Comparison of ENCODE assay signal across 8 mouse cellular contexts in the genomic region with DNA sequence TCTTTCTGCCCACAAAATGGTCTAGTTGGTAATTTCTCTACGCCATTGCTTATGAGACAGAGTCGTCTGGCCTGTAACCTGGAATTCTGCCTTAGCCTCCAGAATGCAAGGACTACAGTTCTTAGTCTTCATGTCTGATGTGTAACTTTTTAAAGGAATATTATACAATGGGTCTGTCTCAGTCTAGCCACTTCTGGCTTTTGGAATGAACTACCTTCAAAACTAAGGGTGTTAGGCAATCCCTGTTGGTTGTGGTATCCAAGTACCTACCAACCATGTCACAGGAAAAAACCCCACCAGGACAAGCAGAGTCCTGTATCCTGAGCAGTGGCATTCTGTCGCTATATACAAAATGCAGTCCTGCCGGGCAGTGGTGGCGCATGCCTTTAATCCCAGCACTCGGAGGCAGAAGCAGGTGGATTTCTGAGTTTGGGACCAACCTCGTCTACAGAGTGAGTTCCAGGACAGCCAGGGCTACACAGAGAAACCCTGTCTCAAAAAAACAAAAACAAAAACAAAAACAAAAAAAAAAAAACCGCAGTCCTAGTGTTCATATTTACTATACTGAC. TPM values are rescaled to one million over a fixed set of nuclear protein-coding genes. Genes with fewer than 3 reads are reported as not detected.
DNase-seq lines count a peak whose midpoint lies in the region; ATAC-seq and TF ChIP-seq lines count a peak whose summit lies in the region.

No protein-coding gene starts in this region.

- peaks cover 3% of the 10 kb centered on the region; the same call in 1 of the 2 replicates for H3K36me3 ChIP-seq in spleen, adult 2 months (ENCODE audit: control insufficient read depth, insufficient read depth, low read length)
- peaks cover 9% of the 10 kb centered on the region for H3K36me3 ChIP-seq in liver, embryonic 11.5 days (ENCODE audit: control insufficient read depth, insufficient read depth, low read length)

- peak overlapping the region; percentile 57; the same call in 1 of the 2 replicates for H3K27ac ChIP-seq in spleen, adult 2 months (ENCODE audit: insufficient read depth, low read length)
- H3K27ac ChIP-seq in liver, embryonic 11.5 days (ENCODE audit: low read depth, low read length) = peak overlapping the region; percentile 95

- peak overlapping the region; percentile 68 for H3K4me2 ChIP-seq in liver, embryonic 11.5 days

- H3K4me1 ChIP-seq in spleen, adult 2 months (ENCODE audit: control insufficient read depth, insufficient read depth, insufficient read length) = peaks cover 8% of the 10 kb centered on the region; the same call in 1 of the 2 replicates
- H3K4me1 ChIP-seq in liver, embryonic 11.5 days (replicated peaks; ENCODE audit: control insufficient read depth, insufficient read depth, low read length) = peaks cover 6% of the 10 kb centered on the region

- no peak for TF ChIP-seq POLR2A in spleen, adult 2 months (IDR thresholded peaks at IDR 0.05; ENCODE audit: low read depth, low read length)

- H3K9me3 ChIP-seq in liver, embryonic 11.5 days (ENCODE audit: control insufficient read depth, low read length) = no peaks in the 10 kb centered on the region

- DNase-seq in cerebellum, adult 11-12 months = peak; percentile 30
- DNase-seq in cerebellum, postnatal 10 days = no peak
- no peak for DNase-seq in spleen, adult 2 months (ENCODE audit: low read depth in 1 of 2, low spot score in 2 of 2)
- DNase-seq in spleen, postnatal 4 days (ENCODE audit: low spot score in 2 of 2) = no peak
- DNase-seq in liver, embryonic 11.5 days (ENCODE audit: low spot score) = no peak
- no peak for DNase-seq in right cerebral cortex, postnatal 36 days (ENCODE audit: low spot score in 2 of 2)
- no peak for DNase-seq in left cerebral cortex, postnatal 10 days (ENCODE audit: extremely low spot score in 1 of 2, low spot score in 2 of 2)
- no peak for DNase-seq in lung, postnatal 25 days (ENCODE audit: low spot score)

- H3K27me3 ChIP-seq in spleen, adult 2 months (ENCODE audit: control insufficient read depth, insufficient read depth, low read length) = no peaks in the 10 kb centered on the region
- H3K27me3 ChIP-seq in liver, embryonic 11.5 days (replicated peaks; ENCODE audit: control insufficient read depth, insufficient read depth, low read length) = no peaks in the 10 kb centered on the region

- 91% methylated on average over 8 of the region's 8 CpGs for WGBS in spleen, adult 2 months
- WGBS in liver, embryonic 11.5 days = 77% methylated on average over 8 of the region's 8 CpGs

- peak overlapping the region; percentile 74 for H3K9ac ChIP-seq in liver, embryonic 11.5 days (ENCODE audit: low read depth, low read length)

- intact Hi-C loops in left cerebral cortex, postnatal 10 days (cut with DNase I) = no loop called here

- no peak overlapping the region for H3K4me3 ChIP-seq in spleen, adult 2 months (ENCODE audit: extremely low read depth, insufficient read depth, insufficient read length)
- H3K4me3 ChIP-seq in liver, embryonic 11.5 days (ENCODE audit: low read depth, low read length) = peak overlapping the region; percentile 82

- ATAC-seq in liver, embryonic 11.5 days (replicated peaks; ENCODE audit: low FRiP score) = no peak

- TF ChIP-seq CTCF in spleen, adult 2 months (IDR thresholded peaks at IDR 0.05; ENCODE audit: extremely low read depth, insufficient read depth, insufficient read length, insufficient replicate concordance) = no peak

RNA-seq across cellular contexts. Expression of a gene that starts 1.4 kb away (rescaled TPM):
- 222 and 307 TPM in 2 replicates for polyA plus RNA-seq in spleen, adult 2 months (2012; rRNA removed)
- polyA plus RNA-seq in liver, embryonic 11.5 days (2014; fragmentation: Nextera tagmentation; extraction: Ambion mirVana) = 823 and 870 TPM in 2 replicates
- 100 to 1,000 TPM; 484 to 492 TPM for total RNA-seq in left cerebral cortex, postnatal 10 days (2021)

RNA-seq across cellular contexts. Expression of a gene that starts 7.3 kb away (rescaled TPM):
- polyA plus RNA-seq in spleen, adult 2 months (2012; rRNA removed) = 0.11 and 0.16 TPM in 2 replicates
- 0.45 TPM in 2 replicates for polyA plus RNA-seq in liver, embryonic 11.5 days (2014; fragmentation: Nextera tagmentation; extraction: Ambion mirVana)
- total RNA-seq in left cerebral cortex, postnatal 10 days (2021) = not detected

RNA-seq across cellular contexts. Expression of a gene that starts 8.3 kb away (rescaled TPM):
- polyA plus RNA-seq in spleen, adult 2 months (2012; rRNA removed) = 0.04 and 0.06 TPM in 2 replicates
- polyA plus RNA-seq in liver, embryonic 11.5 days (2014; fragmentation: Nextera tagmentation; extraction: Ambion mirVana) = 0.07 TPM in 1 of 2 replicates, not detected in the other
- not detected for total RNA-seq in left cerebral cortex, postnatal 10 days (2021)

RNA-seq across cellular contexts. Expression of a gene that starts 10.7 kb away (rescaled TPM):
- not detected in 2 replicates for polyA plus RNA-seq in spleen, adult 2 months (2012; rRNA removed)
- 0.10 and 0.21 TPM in 2 replicates for polyA plus RNA-seq in liver, embryonic 11.5 days (2014; fragmentation: Nextera tagmentation; extraction: Ambion mirVana)
- not detected for total RNA-seq in left cerebral cortex, postnatal 10 days (2021)

RNA-seq across cellular contexts. Expression of a gene that starts 11.5 kb away (rescaled TPM):
- 0.05 TPM in 1 of 2 replicates, not detected in the other for polyA plus RNA-seq in spleen, adult 2 months (2012; rRNA removed)
- 0.29 TPM in 1 of 2 replicates, not detected in the other for polyA plus RNA-seq in liver, embryonic 11.5 days (2014; fragmentation: Nextera tagmentation; extraction: Ambion mirVana)
- not detected for total RNA-seq in left cerebral cortex, postnatal 10 days (2021)
